Mouse (Mus musculus) neural tube, embryonic 11.5 days (tissue): ENCODE results near the gene Nploc4. TPM values are rescaled to one million over a fixed set of nuclear protein-coding genes. Genes with fewer than 3 reads are reported as not detected.

ENCODE experiments used
- ATAC-seq: fragments of 200-750 bp; cut with Nextera tagmentation; 2 replicates; pipeline ENCODE4 v1.8.0; 2017; ENCODE audit warnings: moderate number of reproducible peaks, mild to moderate bottlenecking, moderate TSS enrichment, moderate library complexity; ENCODE audit not compliant: insufficient read depth, low FRiP score, low TSS enrichment
- DNase-seq: peaks from one replicate; pipeline ENCODE4 v3.0.0-alpha.2; 2015; ENCODE audit warnings: low spot score
- H3K27ac ChIP-seq: fragments of 300-500 bp; sonication (generic); 2 replicates; pipeline ENCODE4 v1.5.1; 2014; ENCODE audit warnings: low read depth, mild to moderate bottlenecking, low read length
- H3K27me3 ChIP-seq: fragments of 300-500 bp; sonication (generic); 2 replicates; pipeline ENCODE4 v1.6.1; 2014; ENCODE audit warnings: mild to moderate bottlenecking, low read length, mixed read lengths; ENCODE audit not compliant: control insufficient read depth, insufficient read depth
- H3K36me3 ChIP-seq: fragments of 300-500 bp; sonication (generic); 2 replicates; pipeline ENCODE4 v1.6.1; 2014; ENCODE audit warnings: mild to moderate bottlenecking, low read length, moderate library complexity, mixed read lengths; ENCODE audit not compliant: control insufficient read depth, insufficient read depth
- H3K4me1 ChIP-seq: fragments of 300-500 bp; sonication (generic); 2 replicates; pipeline ENCODE4 v1.6.1; 2014; ENCODE audit warnings: low read length, mixed read lengths; ENCODE audit not compliant: control insufficient read depth, insufficient read depth
- H3K4me2 ChIP-seq: fragments of 300-500 bp; sonication (generic); 2 replicates; pipeline ENCODE4 v1.6.1; 2014; ENCODE audit warnings: low read depth, mild to moderate bottlenecking, moderate library complexity
- H3K4me3 ChIP-seq: fragments of 300-500 bp; sonication (generic); 2 replicates; pipeline ENCODE4 v1.5.1; 2014; ENCODE audit warnings: low read depth, low read length
- H3K9ac ChIP-seq: fragments of 300-500 bp; sonication (generic); 2 replicates; pipeline ENCODE4 v1.6.1; 2014; ENCODE audit warnings: mild to moderate bottlenecking, low read length
- H3K9me3 ChIP-seq: fragments of 300-500 bp; sonication (generic); 2 replicates; pipeline ENCODE4 v1.6.1; 2016; ENCODE audit warnings: low read length; ENCODE audit not compliant: control insufficient read depth
- WGBS: fragments of 180-500 bp; shearing (Covaris S2); extraction: QIAGEN DNeasy Blood & Tissue Kit; methylation state at CpG from one replicate; pipeline ENCODE4 v1.1.7; 2014; 5-methylcytosine and 5-hydroxymethylcytosine counted together
- polyA plus RNA-seq: library from polyadenylated mRNA; unstranded; fragments of >200 nt; fragmentation: Nextera tagmentation; extraction: Ambion mirVana; gene quantifications from 2 replicates; pipeline ENCODE4 v1.2.1, GENCODE M21; 2014

Gene Nploc4
- 44.7 and 51.0 TPM in 2 replicates for polyA plus RNA-seq

DNA sequence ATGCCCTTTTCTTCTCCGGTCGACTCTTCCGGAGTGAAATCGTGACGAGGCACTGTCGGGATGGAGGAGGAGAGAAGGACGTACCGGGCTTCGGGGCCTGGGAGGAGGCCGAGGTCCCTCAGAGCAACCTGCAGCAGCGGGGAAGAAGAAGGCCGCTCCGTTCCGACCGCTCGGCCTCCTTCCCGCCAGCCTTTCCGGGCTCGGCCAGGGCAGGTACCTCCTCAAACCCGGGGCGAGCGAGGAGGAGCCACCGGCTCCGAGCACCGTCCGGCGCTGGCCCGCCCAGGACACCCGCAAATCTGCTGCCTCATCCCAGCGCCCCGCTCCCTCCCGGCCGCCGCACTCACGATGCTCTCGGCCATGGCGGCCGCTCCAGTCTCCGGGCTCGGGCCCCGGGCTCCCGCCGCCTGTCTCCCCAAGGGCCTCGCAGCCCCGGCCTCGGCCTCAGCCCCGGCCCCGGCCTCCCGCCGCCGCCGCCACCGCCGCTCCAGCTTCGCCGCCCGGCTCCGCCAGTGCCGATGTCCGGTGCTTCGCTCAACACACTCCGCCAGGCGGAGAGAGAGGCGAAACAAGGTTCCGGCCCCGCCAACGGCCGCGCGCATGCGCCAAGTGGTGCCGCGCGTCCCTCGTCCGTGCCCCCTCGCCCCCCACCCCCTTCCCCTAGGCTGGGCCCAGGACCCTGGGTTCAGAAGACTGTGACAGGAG lies at the start of gene Nploc4:
TSS of gene Nploc4 (minus strand) at position 557 of the 705 bp plus-strand sequence.
- Histone ChIP-seq H3K36me3 (peaks cover 6% of the 10 kb centered on the region), H3K27ac (peak within 1 kb of the TSS; percentile 64; the same call in 1 of the 2 replicates), H3K27me3 (no peaks in the 10 kb centered on the region), H3K9ac (peak within 1 kb of the TSS; percentile 98), H3K4me1 (peaks cover 12% of the 10 kb centered on the region), H3K9me3 (no peaks in the 10 kb centered on the region), H3K4me2 (peak within 1 kb of the TSS; percentile 75), H3K4me3 (peak within 1 kb of the TSS; percentile 99)
- peak; percentile 94 for DNase-seq
- under 1% methylated on average over 55 of the region's 77 CpGs for WGBS
- peak; percentile 81 for ATAC-seq

GRCm38 (mm10) chr11:120485251-120485650 lies 47.7 kb upstream of the Nploc4 start:
- Histone ChIP-seq H3K4me1 (peaks cover 12% of the 10 kb centered on the region), H3K27me3 (no peaks in the 10 kb centered on the region), H3K4me3 (peak overlapping the region; percentile 98), H3K9me3 (no peaks in the 10 kb centered on the region), H3K4me2 (peak overlapping the region; percentile 75), H3K9ac (peak overlapping the region; percentile 73), H3K36me3 (peaks cover 22% of the 10 kb centered on the region), H3K27ac (no peak overlapping the region)
- no peak for ATAC-seq
- no peak for DNase-seq
- WGBS = 8% methylated on average over 10 of the region's 10 CpGs

DNA sequence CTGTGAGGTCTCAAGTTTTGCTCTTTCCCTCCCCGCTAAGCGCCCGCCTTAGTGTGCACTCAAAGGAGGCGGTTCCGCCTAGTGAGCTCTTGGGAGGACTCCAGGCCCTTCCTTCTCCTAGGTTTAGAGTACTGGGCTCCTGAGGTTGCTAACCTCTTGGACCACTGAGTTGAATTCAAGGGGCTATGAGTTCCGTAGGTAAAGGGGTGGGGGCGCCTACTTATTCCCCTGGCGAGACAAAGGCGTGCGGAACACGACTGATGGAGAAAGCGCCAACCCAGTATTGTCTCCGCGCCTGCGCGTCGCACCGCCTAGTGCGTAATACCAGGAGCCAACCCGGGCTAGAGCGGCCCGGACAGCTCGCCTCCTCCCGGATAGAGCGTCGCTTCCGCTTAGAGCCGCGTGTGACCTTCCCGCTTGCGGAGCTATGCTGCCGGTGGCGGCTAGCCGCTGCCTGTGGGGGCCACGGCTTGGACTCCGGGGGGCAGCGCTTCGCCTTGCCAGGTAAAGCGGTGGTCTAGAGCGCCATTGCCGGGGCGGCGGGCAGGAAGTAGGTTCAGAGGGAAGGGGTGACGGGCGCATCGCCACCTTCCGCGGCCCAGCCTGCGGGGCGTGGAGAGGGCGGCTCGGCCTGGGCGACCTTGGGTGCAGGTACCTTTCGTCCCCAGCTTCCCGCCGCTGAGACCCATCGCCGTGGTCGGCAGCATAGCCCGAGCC lies 46.9 kb upstream of the Nploc4 start, which contains the start of gene Mrpl12:
TSS of gene Mrpl12 (plus strand) at position 349 of the 717 bp plus-strand sequence.
- no peaks in the 10 kb centered on the region for H3K27me3 ChIP-seq
- peak; percentile 96 for DNase-seq
- H3K9me3 ChIP-seq = no peaks in the 10 kb centered on the region
- peak within 1 kb of the TSS; percentile 73 for H3K9ac ChIP-seq
- WGBS = under 1% methylated on average over 60 of the region's 60 CpGs
- peak within 1 kb of the TSS; percentile 98 for H3K4me3 ChIP-seq
- H3K27ac ChIP-seq = peak within 1 kb of the TSS; percentile 81
- peak within 1 kb of the TSS; percentile 75 for H3K4me2 ChIP-seq
- peak; percentile 95 for ATAC-seq
- H3K4me1 ChIP-seq = peaks cover 11% of the 10 kb centered on the region
- peaks cover 28% of the 10 kb centered on the region for H3K36me3 ChIP-seq

GRCm38 (mm10) chr11:120483448-120483934 lies 46.0 kb upstream of the Nploc4 start:
- Histone ChIP-seq H3K27me3 (no peaks in the 10 kb centered on the region), H3K4me3 (peak overlapping the region; percentile 98; the same call in 1 of the 2 replicates), H3K27ac (peak overlapping the region; percentile 81; the same call in 1 of the 2 replicates), H3K36me3 (peaks cover 38% of the 10 kb centered on the region), H3K4me2 (peak overlapping the region; percentile 75), H3K4me1 (peaks cover 9% of the 10 kb centered on the region), H3K9ac (peak overlapping the region; percentile 73), H3K9me3 (no peaks in the 10 kb centered on the region)
- 91% methylated on average over 7 of the region's 7 CpGs for WGBS
- DNase-seq (no peak), ATAC-seq (no peak)

DNA sequence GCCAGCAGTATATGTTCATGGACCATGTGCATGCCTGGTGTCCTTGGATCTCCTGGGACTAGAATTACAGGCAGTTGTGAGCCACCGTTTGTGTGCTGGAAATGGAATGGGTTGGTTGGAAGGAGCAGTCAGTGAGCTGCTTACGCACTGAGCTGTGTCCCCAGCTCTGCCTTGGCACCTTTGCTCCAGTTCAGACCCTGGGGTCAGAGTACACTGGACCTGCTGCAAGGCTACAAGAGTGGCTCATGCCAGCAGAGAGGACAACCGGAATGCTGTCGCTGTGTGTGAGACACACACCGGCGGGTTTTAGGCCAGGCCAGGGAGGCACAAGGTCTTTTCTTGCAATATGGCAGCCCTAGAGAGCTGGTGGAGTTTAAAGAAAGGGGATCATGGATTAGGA lies 34.5 kb upstream of the Nploc4 start:
- Histone ChIP-seq H3K36me3 (peaks cover 30% of the 10 kb centered on the region), H3K9me3 (no peaks in the 10 kb centered on the region), H3K4me1 (peaks cover 7% of the 10 kb centered on the region), H3K4me2 (no peak overlapping the region), H3K4me3 (no peak overlapping the region), H3K27ac (no peak overlapping the region), H3K9ac (no peak overlapping the region), H3K27me3 (no peaks in the 10 kb centered on the region)
- ATAC-seq (no peak), DNase-seq (no peak)
- 97% methylated on average over 6 of the region's 6 CpGs for WGBS

- Histone ChIP-seq H3K9ac (peak overlapping the region; percentile 77), H3K4me1 (peaks cover 12% of the 10 kb centered on the region), H3K36me3 (peaks cover 18% of the 10 kb centered on the region), H3K4me2 (peak overlapping the region; percentile 93), H3K9me3 (no peaks in the 10 kb centered on the region), H3K27ac (0 out of 2 replicates have a peak overlapping the region, but pooled peaks have one; percentile 56), H3K27me3 (no peaks in the 10 kb centered on the region), H3K4me3 (peak overlapping the region; percentile 93)
- DNase-seq (no peak), ATAC-seq (no peak)
- WGBS = 1% methylated on average over 33 of the region's 33 CpGs
Measured at GRCm38 (mm10) chr11:120467736-120468092, 30.2 kb upstream of the Nploc4 start.

- H3K9me3 ChIP-seq = no peaks in the 10 kb centered on the region
- ATAC-seq = peak; percentile 100
- H3K36me3 ChIP-seq = peaks cover 19% of the 10 kb centered on the region
- H3K27me3 ChIP-seq = no peaks in the 10 kb centered on the region
- DNase-seq = peak; percentile 99
- peak within 1 kb of the TSS; percentile 84 for H3K9ac ChIP-seq
- H3K4me3 ChIP-seq = peak within 1 kb of the TSS; percentile 93
- H3K27ac ChIP-seq = peak within 1 kb of the TSS; percentile 58; the same call in 1 of the 2 replicates
- H3K4me1 ChIP-seq = peaks cover 12% of the 10 kb centered on the region
- H3K4me2 ChIP-seq = peak within 1 kb of the TSS; percentile 93
- WGBS = under 1% methylated on average over 54 of the region's 54 CpGs
Measured at GRCm38 (mm10) chr11:120467051-120467735, 29.7 kb upstream of the Nploc4 start, which contains the start of gene Arl16. Gene Arl16, minus strand, starts transcription at chr11:120467607.

DNA sequence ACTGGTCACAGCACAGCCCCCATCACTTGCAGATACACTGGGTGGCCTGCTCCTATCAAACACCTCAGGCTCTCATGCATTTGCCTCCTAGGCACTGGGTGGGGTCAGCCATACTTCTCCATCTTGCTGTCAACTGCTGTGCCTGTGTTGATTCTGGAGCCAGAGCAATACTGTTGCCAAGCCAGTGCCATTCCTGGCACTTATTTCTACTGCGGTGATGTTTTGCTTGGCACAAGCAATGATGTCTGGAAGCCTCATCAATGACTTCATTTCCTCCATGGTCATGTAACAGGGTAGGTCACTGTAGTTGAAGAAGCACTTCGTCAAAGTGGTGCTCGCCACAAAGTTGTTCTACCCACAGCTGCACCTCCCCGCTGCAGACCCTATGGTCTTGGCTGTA lies 28.0 kb upstream of the Nploc4 start:
- Histone ChIP-seq H3K36me3 (peaks cover 16% of the 10 kb centered on the region), H3K27me3 (no peaks in the 10 kb centered on the region), H3K4me3 (no peak overlapping the region), H3K4me1 (peaks cover 12% of the 10 kb centered on the region), H3K9ac (no peak overlapping the region), H3K4me2 (no peak overlapping the region), H3K27ac (no peak overlapping the region), H3K9me3 (no peaks in the 10 kb centered on the region)
- DNase-seq (no peak), ATAC-seq (no peak)
- 96% methylated on average over 4 of the region's 4 CpGs for WGBS
